Mouse (Mus musculus) C2C12 (cell line): ENCODE data around the gene Rnf144a. TPM values are rescaled to one million over a fixed set of nuclear protein-coding genes. Genes with fewer than 3 reads are reported as not detected.

Experiments
- H3K27me3 ChIP-seq: one replicate; pipeline ENCODE4 v1.6.1; 2011; ENCODE audit not compliant: control insufficient read depth, insufficient read depth, insufficient read length
- H3K36me3 ChIP-seq: one replicate; pipeline ENCODE4 v1.6.1; 2011; ENCODE audit not compliant: control insufficient read depth, insufficient read depth
- H3K4me3 ChIP-seq: one replicate; pipeline ENCODE4 v1.5.1; 2011; ENCODE audit warnings: mild to moderate bottlenecking, control low read depth; ENCODE audit not compliant: poor library complexity, insufficient read depth, severe bottlenecking
- H3K79me2 ChIP-seq: one replicate; pipeline ENCODE4 v1.6.1; 2011; ENCODE audit not compliant: control insufficient read depth, insufficient read depth
- H3K79me3 ChIP-seq: one replicate; pipeline ENCODE4 v1.6.1; 2011; ENCODE audit warnings: low read depth, control low read depth
- H3ac ChIP-seq: one replicate; pipeline ENCODE3; 2011; ENCODE audit warnings: low read depth; ENCODE audit not compliant: control insufficient read depth, insufficient read length
- CEBPB ChIP-seq: IDR thresholded peaks from one replicate; pipeline ENCODE4 v1.6.1; 2011; ENCODE audit warnings: low read depth, mild to moderate bottlenecking, control low read depth, moderate library complexity
- CTCF ChIP-seq: IDR thresholded peaks from one replicate; pipeline ENCODE4 v1.5.1; 2011; ENCODE audit not compliant: control insufficient read depth, insufficient read depth, insufficient read length
- FOSL1 ChIP-seq: IDR thresholded peaks from one replicate; pipeline ENCODE4 v1.8.0; 2011; ENCODE audit warnings: mild to moderate bottlenecking, low read length; ENCODE audit not compliant: poor library complexity, insufficient read depth, severe bottlenecking
- MAX ChIP-seq: IDR thresholded peaks from one replicate; pipeline ENCODE4 v1.6.1; 2011; ENCODE audit warnings: mild to moderate bottlenecking, control low read depth
- MYOD1 ChIP-seq: IDR thresholded peaks from one replicate; pipeline ENCODE4 v1.6.1; 2011; ENCODE audit warnings: low read depth; ENCODE audit not compliant: control insufficient read depth, insufficient read length
- MYOG ChIP-seq: IDR thresholded peaks from one replicate; pipeline ENCODE4 v1.6.1; 2011; ENCODE audit not compliant: control insufficient read depth, insufficient read length; ENCODE audit errors: extremely low read depth
- USF1 ChIP-seq: IDR thresholded peaks from one replicate; pipeline ENCODE4 v1.6.1; 2011; ENCODE audit warnings: low read depth, mild to moderate bottlenecking, control low read depth, moderate library complexity
- polyA plus RNA-seq: library from polyadenylated mRNA; unstranded; fragments of >200 nt; fragmentation: generic; extraction: Trizol; gene quantifications from one replicate; pipeline ENCODE4 v1.2.1, GENCODE M21; 2012; ENCODE audit warnings: missing spikeins

Rnf144a gene
- polyA plus RNA-seq, 1 experiment = not detected

DNA sequence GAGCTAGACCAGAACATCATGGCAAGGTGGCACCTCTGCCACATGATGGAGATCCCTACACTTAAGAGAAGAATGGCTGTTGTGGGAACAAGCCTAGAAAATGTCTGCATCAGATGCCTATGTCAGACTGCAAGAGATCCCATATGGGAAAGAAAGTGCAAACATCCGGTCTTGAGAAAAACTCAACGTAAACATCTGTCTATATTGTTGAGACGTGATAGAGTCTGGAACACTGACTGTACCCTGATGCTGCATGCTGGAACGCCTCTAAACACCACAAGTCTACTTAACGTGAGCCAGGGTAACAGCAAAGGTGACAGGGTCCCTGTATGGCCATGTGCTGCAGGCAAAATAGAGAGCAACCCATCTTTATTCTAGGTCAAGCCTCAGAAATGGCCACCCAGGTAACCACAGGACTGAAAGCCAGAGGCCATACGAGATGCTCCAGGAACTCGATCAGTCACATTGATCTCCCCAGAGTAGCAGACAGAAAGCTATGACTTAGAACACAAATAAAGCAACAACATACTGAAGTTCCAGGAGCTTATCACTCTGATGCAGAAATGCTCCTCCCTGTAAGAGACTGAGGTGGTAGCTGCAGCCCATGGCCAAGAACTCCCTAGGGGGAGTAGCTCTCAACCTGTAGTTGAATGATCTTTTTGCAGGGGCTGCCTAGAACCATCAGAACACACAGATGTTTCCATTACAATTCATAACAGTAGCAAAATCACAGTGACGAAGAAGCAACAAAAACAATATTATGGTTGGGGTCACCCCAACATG is 38.3 kb downstream of the Rnf144a start:
- Histone ChIP-seq H3K79me3 (no peaks in the 10 kb centered on the region), H3ac (no peak overlapping the region), H3K4me3 (no peak overlapping the region), H3K36me3 (no peaks in the 10 kb centered on the region), H3K27me3 (no peaks in the 10 kb centered on the region), H3K79me2 (no peaks in the 10 kb centered on the region)
- no peak for TF ChIP-seq CEBPB
- TF ChIP-seq MYOD1 = no peak
- no peak for TF ChIP-seq CTCF
- TF ChIP-seq MAX = no peak
- no peak for TF ChIP-seq USF1
- no peak for TF ChIP-seq FOSL1
- no peak for TF ChIP-seq MYOG

GRCm38 (mm10) chr12:26373721-26374120 is 41.3 kb downstream of the Rnf144a start:
- no peak overlapping the region for H3ac ChIP-seq
- H3K4me3 ChIP-seq = no peak overlapping the region
- H3K79me3 ChIP-seq = no peaks in the 10 kb centered on the region
- TF ChIP-seq CEBPB (no peak), USF1 (no peak), CTCF (no peak)
- H3K36me3 ChIP-seq = no peaks in the 10 kb centered on the region
- H3K79me2 ChIP-seq = no peaks in the 10 kb centered on the region
- no peaks in the 10 kb centered on the region for H3K27me3 ChIP-seq

GRCm38 (mm10) chr12:26370004-26370403 is 45.0 kb downstream of the Rnf144a start:
- no peaks in the 10 kb centered on the region for H3K36me3 ChIP-seq
- no peaks in the 10 kb centered on the region for H3K79me3 ChIP-seq

DNA sequence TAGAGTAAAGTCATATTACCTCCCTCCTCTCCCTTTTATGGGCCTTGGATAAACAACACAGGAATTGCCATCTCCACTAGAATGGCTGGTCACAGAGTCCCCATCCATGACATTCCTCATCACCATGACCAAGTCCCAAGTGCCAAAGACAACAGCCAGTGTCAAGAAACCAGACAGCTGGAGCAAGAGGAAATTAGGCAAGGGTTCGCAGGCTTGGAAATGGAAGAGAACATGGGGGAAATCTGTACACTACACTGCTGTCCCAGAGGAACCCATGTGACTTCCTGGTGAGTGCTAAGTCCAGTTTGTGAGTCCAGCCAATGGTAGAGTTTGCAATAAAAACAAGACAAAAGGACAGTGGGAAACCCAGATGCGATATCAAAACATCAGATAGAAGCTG is 47.7 kb downstream of the Rnf144a start:
- Histone ChIP-seq H3K4me3 (no peak overlapping the region), H3K79me2 (no peaks in the 10 kb centered on the region), H3K79me3 (no peaks in the 10 kb centered on the region), H3K27me3 (no peaks in the 10 kb centered on the region), H3ac (no peak overlapping the region), H3K36me3 (no peaks in the 10 kb centered on the region)
- no peak for TF ChIP-seq FOSL1
- no peak for TF ChIP-seq MYOD1
- no peak for TF ChIP-seq CTCF
- TF ChIP-seq MYOG = no peak
- TF ChIP-seq USF1 = no peak
- no peak for TF ChIP-seq CEBPB
- no peak for TF ChIP-seq MAX

More at GRCm38 (mm10) chr12:26370004-26370403, 45.0 kb downstream of the Rnf144a start:
- no peaks in the 10 kb centered on the region for H3K27me3 ChIP-seq
- H3K4me3 ChIP-seq = no peak overlapping the region
- H3K79me2 ChIP-seq = no peaks in the 10 kb centered on the region
- TF ChIP-seq FOSL1 (no peak), MAX (no peak), MYOG (no peak)
- no peak overlapping the region for H3ac ChIP-seq

GRCm38 (mm10) chr12:26366372-26366771 is 48.7 kb downstream of the Rnf144a start:
- H3K4me3 ChIP-seq = no peak overlapping the region
- no peaks in the 10 kb centered on the region for H3K79me3 ChIP-seq
- TF ChIP-seq FOSL1 = no peak
- no peaks in the 10 kb centered on the region for H3K27me3 ChIP-seq
- H3ac ChIP-seq = no peak overlapping the region
- no peaks in the 10 kb centered on the region for H3K36me3 ChIP-seq
- H3K79me2 ChIP-seq = no peaks in the 10 kb centered on the region

- H3ac ChIP-seq = no peak overlapping the region
- H3K79me3 ChIP-seq = no peaks in the 10 kb centered on the region
- no peaks in the 10 kb centered on the region for H3K79me2 ChIP-seq
- no peaks in the 10 kb centered on the region for H3K27me3 ChIP-seq
- TF ChIP-seq CTCF (no peak), FOSL1 (no peak), CEBPB (no peak), MAX (no peak)
- no peak overlapping the region for H3K4me3 ChIP-seq
- no peaks in the 10 kb centered on the region for H3K36me3 ChIP-seq
Measured at GRCm38 (mm10) chr12:26365531-26366315, 49.3 kb downstream of the Rnf144a start.
